Mouse (Mus musculus) brain, adult 10 weeks (tissue): ENCODE data around the gene Cnot11. TPM values are rescaled to one million over a fixed set of nuclear protein-coding genes. Genes with fewer than 3 reads are reported as not detected.

Source experiments
- polyA plus RNA-seq: library from polyadenylated mRNA; stranded (reverse); fragments of 350-450 nt; fragmentation: Illumina TruSeq; extraction: RNeasy Lipid Tissue Mini Kit (QIAGEN cat#74804); gene quantifications from one replicate; pipeline ENCODE4 v1.2.3, GENCODE M21; 2015; ENCODE audit warnings: low read depth, low replicate concordance

Gene Cnot11
- polyA plus RNA-seq: 24.8 TPM

DNA sequence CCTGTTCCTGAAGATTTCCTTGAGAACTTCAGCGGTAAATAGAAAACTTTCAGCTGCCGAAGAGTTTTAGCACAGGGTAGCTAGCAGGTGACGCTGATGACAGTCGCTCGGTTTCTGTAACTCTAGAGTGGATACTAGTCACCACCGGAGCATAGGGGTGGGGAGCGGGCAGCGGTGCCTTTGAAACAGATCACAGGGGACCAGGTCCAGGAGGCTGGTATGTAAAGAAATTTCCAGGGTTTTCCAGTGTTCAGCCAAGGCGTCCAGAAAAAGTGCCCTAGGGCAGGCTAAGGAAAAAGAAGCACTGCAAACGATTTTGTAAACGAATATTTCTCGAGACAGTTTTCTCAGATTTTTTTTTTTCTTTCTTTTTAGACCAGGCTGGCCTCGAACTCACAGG is at the start of gene Cnot11:
Cnot11 (plus strand) TSS at position 162 of the 400 bp plus-strand sequence.

GRCm38 (mm10) chr1:39577253-39577705 is 42.5 kb downstream of the Cnot11 start, which contains the start of gene Rnf149:
Gene Rnf149 (minus strand): TSS chr1:39577405.

Other genes with a start within 250 kb of the Cnot11 start
- 1,057 TPM for gene Rpl31, start 167.2 kb upstream of the Cnot11 start, polyA plus RNA-seq
- 14.6 TPM for gene Tbc1d8, start 56.2 kb upstream of the Cnot11 start, polyA plus RNA-seq
- 25.9 TPM for gene Rnf149, start 42.4 kb downstream of the Cnot11 start, polyA plus RNA-seq
- 48.2 TPM for gene Creg2, start 116.5 kb downstream of the Cnot11 start, polyA plus RNA-seq
- gene Rfx8, start 186.0 kb downstream of the Cnot11 start, polyA plus RNA-seq: 0.30 TPM